22 mouse cellular contexts compared by ENCODE assay signal in the genomic region with DNA sequence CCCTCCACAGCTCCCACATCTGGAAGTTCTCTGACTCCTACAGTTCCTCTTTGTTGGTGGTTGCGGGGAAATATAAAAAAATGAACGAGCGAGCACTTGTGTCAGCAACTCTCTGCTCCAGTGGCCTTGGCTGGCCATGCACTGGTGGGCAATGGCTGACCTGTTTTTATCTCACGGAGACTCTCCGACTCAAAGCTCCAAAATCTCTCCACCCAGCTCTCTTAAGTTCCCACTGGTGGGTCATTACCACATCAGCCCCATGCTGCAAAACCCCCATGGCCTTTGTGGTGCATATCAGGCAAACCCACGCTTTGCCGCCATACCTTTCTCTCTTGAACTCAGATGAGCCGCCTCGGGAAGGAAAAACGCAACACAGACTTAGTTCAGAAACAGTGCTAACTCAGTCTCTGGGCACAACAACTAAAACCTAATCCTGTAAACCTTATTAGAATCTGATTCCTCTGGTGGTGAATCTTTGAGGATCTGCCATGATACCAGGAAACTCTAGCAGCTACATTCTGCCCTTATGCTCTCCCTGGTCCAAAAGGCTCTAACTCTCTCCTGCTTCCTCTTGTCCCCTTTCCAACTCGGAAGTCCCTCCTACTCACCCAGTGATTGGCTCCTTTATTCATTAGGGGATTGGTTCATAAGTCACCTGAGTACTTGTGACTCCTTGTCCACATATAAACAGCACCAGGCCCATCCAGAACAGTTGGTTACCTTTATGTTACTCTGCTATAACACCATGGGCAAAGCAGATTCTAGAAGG. TPM values are rescaled to one million over a fixed set of nuclear protein-coding genes. Genes with fewer than 3 reads are reported as not detected.
DNase-seq lines count a peak whose midpoint lies in the region; TF ChIP-seq lines count a peak whose summit lies in the region.
"Had no signal": no experiment of that assay in that cellular context is flagged by ENCODE, and none has a peak within 500 bp of the region (broad histone marks: within the 10 kb centered on the region; RNA-seq: fewer than 3 reads in every experiment).

No protein-coding gene starts in this region.

- no peaks in the 10 kb centered on the region for H3K27me3 ChIP-seq in CH12.LX (replicated peaks)
- H3K27me3 ChIP-seq in limb, embryonic 10.5 days (ENCODE audit: low read depth, poor library complexity, severe bottlenecking), result no peaks in the 10 kb centered on the region
- H3K27me3 ChIP-seq: forebrain, embryonic 13.5 days; heart, embryonic 12.5 days; Patski had no signal

- no peak for TF ChIP-seq EP300 in CH12.LX (IDR thresholded peaks at IDR 0.05; ENCODE audit: low read length)

- H3K36me3 ChIP-seq in CH12.LX (replicated peaks in 1 of 2; ENCODE audit: control insufficient read depth in 1 of 2, insufficient read depth in 1 of 2, low read length in 1 of 2), result peaks cover 4 to 24% of the 10 kb centered on the region in 2 experiments
- H3K36me3 ChIP-seq in limb, embryonic 10.5 days, result no peaks in the 10 kb centered on the region
- H3K36me3 ChIP-seq: heart, embryonic 12.5 days; hindbrain, embryonic 10.5 days had no signal

- no peaks in the 10 kb centered on the region for H3K9me3 ChIP-seq in CH12.LX (replicated peaks; ENCODE audit: low read length)
- H3K9me3 ChIP-seq in limb, embryonic 10.5 days (replicated peaks), result no peaks in the 10 kb centered on the region
- H3K9me3 ChIP-seq: forebrain, embryonic 13.5 days; heart, embryonic 12.5 days; hindbrain, embryonic 10.5 days had no signal

- peak overlapping the region; percentile 65 to 92 (median 80) for H3K4me3 ChIP-seq in CH12.LX (replicated peaks in 1 of 3; ENCODE audit: low read depth in 2 of 3, low read length in 2 of 3, poor library complexity in 1 of 3)
- H3K4me3 ChIP-seq in limb, embryonic 10.5 days, result no peak overlapping the region
- H3K4me3 ChIP-seq: forebrain, embryonic 13.5 days; gastrocnemius, adult 2 months; heart, embryonic 12.5 days; hindbrain, embryonic 10.5 days; myocyte had no signal

- TF ChIP-seq CTCF in CH12.LX (conservative IDR thresholded peaks at IDR 0.05 in 1 of 2, IDR thresholded peaks at IDR 0.05 in 1 of 2; ENCODE audit: low read depth in 2 of 2, low read length in 2 of 2), result no peak

- peak overlapping the region; percentile 92 for H3K4me2 ChIP-seq in CH12.LX (ENCODE audit: insufficient read depth, low read depth, poor library complexity, severe bottlenecking)
- H3K4me2 ChIP-seq: forebrain, embryonic 13.5 days; heart, embryonic 12.5 days had no signal

- DNase-seq in CH12.LX (ENCODE audit: extremely low read depth) (peak; percentile 85), ES-CJ7 (ENCODE audit: low read depth, low spot score) (peak; percentile 68), adipocyte (ENCODE audit: low spot score) (peak; percentile 42)
- no peak for DNase-seq in limb, embryonic 10.5 days (ENCODE audit: low spot score)
- no peak for DNase-seq in thymus, postnatal 4 days
- no peak for DNase-seq in layer of hippocampus, postnatal 14 days (ENCODE audit: low spot score in 2 of 2)
- no peak for DNase-seq in kidney, adult 11 months
- DNase-seq in natural killer cell, adult 2 months (ENCODE audit: low spot score in 2 of 2), result no peak
- DNase-seq: adrenal gland, postnatal 14 days; cerebellum, postnatal 10 days; gastrocnemius, adult 2 months; heart, postnatal 10 days; kidney, postnatal 25 days; lung, adult 18-20 months; lung, postnatal 10 days; thymus, adult 2 months had no signal

- no peak for TF ChIP-seq RAD21 in CH12.LX (IDR thresholded peaks at IDR 0.05; ENCODE audit: low read depth, low read length)

- 89% methylated on average over 11 of the region's 11 CpGs for WGBS in limb, embryonic 10.5 days

- peaks cover 4 to 27% of the 10 kb centered on the region in 2 experiments; a peak in 3 of 4 replicates for H3K4me1 ChIP-seq in CH12.LX (ENCODE audit: control insufficient read depth in 1 of 2, insufficient read depth in 2 of 2)
- peaks cover 37% of the 10 kb centered on the region for H3K4me1 ChIP-seq in limb, embryonic 10.5 days

- dilution Hi-C loops in CH12.LX (cut with MboI; ENCODE audit: extremely low pct_ligation_motif_present, extremely low pct_unique_long_range_greater_than_20kb, low sequenced_read_pairs), result no loop called here

- H3K27ac ChIP-seq in CH12.LX (ENCODE audit: insufficient read depth, low read depth), result peak overlapping the region; percentile 26; the same call in 1 of the 2 replicates
- H3K27ac ChIP-seq in limb, embryonic 10.5 days, result peak overlapping the region; percentile 87; the same call in 1 of the 2 replicates
- H3K27ac ChIP-seq: hindbrain, postnatal 0 days had no signal

- H3K9ac ChIP-seq in CH12.LX (ENCODE audit: insufficient read depth, low read depth), result peak overlapping the region; percentile 95
- H3K9ac ChIP-seq: forebrain, embryonic 13.5 days; heart, embryonic 12.5 days had no signal

- TF ChIP-seq POLR2A in CH12.LX (IDR thresholded peaks at IDR 0.05; ENCODE audit: low read depth, low read length), result peak; percentile 96

- peaks cover 6% of the 10 kb centered on the region; the same call in 1 of the 2 replicates for H3K79me2 ChIP-seq in CH12.LX (replicated peaks; ENCODE audit: control insufficient read depth, extremely low read depth, insufficient read depth, poor library complexity, severe bottlenecking)

- in situ Hi-C loops in CH12.LX (cut with MboI; ENCODE audit: low pct_ligation_motif_present, low pct_unique_long_range_greater_than_20kb, low sequenced_read_pairs), result no loop called here

TF ChIP-seq in CH12.LX, 34 proteins besides CTCF, POLR2A, EP300 and RAD21:
- TF ChIP-seq ZMIZ1 (IDR thresholded peaks at IDR 0.05; ENCODE audit: low read depth, low read length) (peak; percentile 85; the same call in 1 of the 2 replicates), NELFE (IDR thresholded peaks at IDR 0.05; ENCODE audit: low read depth, low read length) (peak; percentile 97), MXI1 (IDR thresholded peaks at IDR 0.05; ENCODE audit: low read depth, low read length) (0 out of 2 replicates have a peak, but pooled peaks have one; percentile 33), IRF4 (IDR thresholded peaks at IDR 0.05; ENCODE audit: low read depth, low read length) (no peak), GABPA (IDR thresholded peaks at IDR 0.05; ENCODE audit: insufficient replicate concordance, low read depth, low read length) (no peak), TCF12 (IDR thresholded peaks at IDR 0.05; ENCODE audit: low read depth, low read length) (peak; percentile 52; the same call in 1 of the 2 replicates), HCFC1 (IDR thresholded peaks at IDR 0.05; ENCODE audit: low read depth, low read length) (peak; percentile 67), SMC3 (IDR thresholded peaks at IDR 0.05; ENCODE audit: low read depth, low read length) (no peak), ZKSCAN1 (IDR thresholded peaks at IDR 0.05; ENCODE audit: borderline replicate concordance, low read depth, low read length) (no peak), TBP (conservative IDR thresholded peaks at IDR 0.05; ENCODE audit: low read depth, low read length) (peak; percentile 98), PAX5 (IDR thresholded peaks at IDR 0.05; ENCODE audit: low read length) (no peak), BHLHE40 (IDR thresholded peaks at IDR 0.05; ENCODE audit: low read depth, low read length) (peak; percentile 82), UBTF (IDR thresholded peaks at IDR 0.05; ENCODE audit: low read depth, low read length) (no peak), ZC3H11A (IDR thresholded peaks at IDR 0.05; ENCODE audit: low read depth, low read length) (no peak), MYC (IDR thresholded peaks at IDR 0.05; ENCODE audit: low read depth, low read length) (peak; percentile 76), RCOR1 (conservative IDR thresholded peaks at IDR 0.05; ENCODE audit: low read depth, low read length) (no peak), USF1 (IDR thresholded peaks at IDR 0.05; ENCODE audit: low read depth, low read length) (peak; percentile 28; the same call in 1 of the 2 replicates), SIN3A (IDR thresholded peaks at IDR 0.05; ENCODE audit: low read length) (peak; percentile 65; the same call in 1 of the 2 replicates), CHD2 (IDR thresholded peaks at IDR 0.05; ENCODE audit: low read length) (no peak), MAFK (IDR thresholded peaks at IDR 0.05; ENCODE audit: insufficient replicate concordance, low read length) (no peak), ZNF384 (IDR thresholded peaks at IDR 0.05; ENCODE audit: low read depth, low read length) (no peak), MEF2A (IDR thresholded peaks at IDR 0.05; ENCODE audit: borderline replicate concordance, low read depth, low read length) (no peak), POLR2AphosphoS2 (IDR thresholded peaks at IDR 0.05; ENCODE audit: low read depth, low read length) (peak; percentile 93), MAZ (IDR thresholded peaks at IDR 0.05; ENCODE audit: low read depth, low read length) (no peak), ELF1 (IDR thresholded peaks at IDR 0.05; ENCODE audit: low read depth, low read length) (peak; percentile 83), USF2 (conservative IDR thresholded peaks at IDR 0.05; ENCODE audit: low read depth, low read length) (no peak), CHD1 (IDR thresholded peaks at IDR 0.05; ENCODE audit: low read depth, low read length) (no peak), NRF1 (IDR thresholded peaks at IDR 0.05; ENCODE audit: low read depth, low read length) (no peak), MAX (IDR thresholded peaks at IDR 0.05; ENCODE audit: low read length) (no peak; the same call in 1 of the 2 replicates)

RNA-seq across cellular contexts. Expression of a gene that starts 5.3 kb away (rescaled TPM):
- total RNA-seq in CH12.LX (2012; rRNA removed) (20.5 TPM in 2 replicates), CH12.LX (2014; rRNA removed) (22.3 and 25.7 TPM in 2 replicates)
- 15.1 and 16.7 TPM in 2 replicates for polyA plus RNA-seq in CH12.LX (2012; ENCODE audit: insufficient read length, low read depth)
- polyA plus RNA-seq in limb, embryonic 10.5 days (2016; fragmentation: Nextera tagmentation; extraction: Ambion mirVana), result 37.6 and 40.2 TPM in 2 replicates
- total RNA-seq in layer of hippocampus, postnatal 14 days (2021), result 10 to 100 TPM; 15.3 to 18.9 TPM

RNA-seq across cellular contexts. Expression of a gene that starts 39.3 kb away (rescaled TPM):
- total RNA-seq in CH12.LX (2012; rRNA removed), result 357 and 409 TPM in 2 replicates
- 298 and 303 TPM in 2 replicates for total RNA-seq in CH12.LX (2014; rRNA removed)
- 272 and 292 TPM in 2 replicates for polyA plus RNA-seq in CH12.LX (2012; ENCODE audit: insufficient read length, low read depth)
- 201 and 213 TPM in 2 replicates for polyA plus RNA-seq in limb, embryonic 10.5 days (2016; fragmentation: Nextera tagmentation; extraction: Ambion mirVana)
- total RNA-seq in layer of hippocampus, postnatal 14 days (2021), result 100 to 1,000 TPM; 319 to 320 TPM

RNA-seq across cellular contexts. Expression of a gene that starts 39.4 kb away (rescaled TPM):
- total RNA-seq in CH12.LX (2012; rRNA removed) (56.2 and 72.4 TPM in 2 replicates), CH12.LX (2014; rRNA removed) (48.3 and 49.0 TPM in 2 replicates)
- 51.4 and 61.7 TPM in 2 replicates for polyA plus RNA-seq in CH12.LX (2012; ENCODE audit: insufficient read length, low read depth)
- 69.5 and 73.2 TPM in 2 replicates for polyA plus RNA-seq in limb, embryonic 10.5 days (2016; fragmentation: Nextera tagmentation; extraction: Ambion mirVana)
- total RNA-seq in layer of hippocampus, postnatal 14 days (2021), result 10 to 100 TPM; 24.7 to 29.8 TPM

Comparison
In these comparisons a context has a peak if more than half of its experiments do, and no peak if none do; other contexts are left out.
1. DNase-seq: peak in CH12.LX (single experiment), ES-CJ7 (single experiment) and adipocyte (single experiment); none in limb, embryonic 10.5 days (single experiment), thymus, postnatal 4 days (single experiment), layer of hippocampus, postnatal 14 days (0 of 2), kidney, adult 11 months (single experiment) and natural killer cell, adult 2 months (0 of 2).